Mouse (Mus musculus) B cell, adult 67 days (primary cell): ENCODE measurements around the gene Svop. TPM values are rescaled to one million over a fixed set of nuclear protein-coding genes. Genes with fewer than 3 reads are reported as not detected.

ENCODE experiments used
- total RNA-seq, 2 experiments: library from RNA; stranded (reverse); gene quantifications; 4 replicates each; pipeline ENCODE4 v1.2.4; 2023

Svop gene
- not detected for total RNA-seq

GRCm38 (mm10) chr5:114091057-114091807 lies at the start of gene Svop:
Gene Svop (minus strand): TSS chr5:114091570.

GRCm38 (mm10) chr5:114130211-114130605 lies 38.8 kb upstream of the Svop start, which contains the start of gene Ung:
Gene Ung (plus strand): TSS chr5:114130386.

GRCm38 (mm10) chr5:114127374-114128349 lies 36.3 kb upstream of the Svop start, which contains the start of gene Alkbh2:
Gene Alkbh2 (minus strand): TSS chr5:114128218.

GRCm38 (mm10) chr5:114065161-114065560 lies 26.2 kb downstream of the Svop start, which contains the start of gene Usp30:
Gene Usp30 (plus strand): TSS chr5:114065461.

GRCm38 (mm10) chr5:114003542-114003941 lies 87.8 kb downstream of the Svop start, which contains the start of gene Dao:
Gene Dao (plus strand): TSS chr5:114003703.

GRCm38 (mm10) chr5:113993487-113994465 lies 97.6 kb downstream of the Svop start, which contains the start of gene Ssh1:
Gene Ssh1 (minus strand): TSS chr5:113993894.

Other genes starting within 250 kb of the Svop start
- gene Coro1c, start 182.8 kb downstream of the Svop start, total RNA-seq, result 10 to 100 TPM; 43.3 to 49.0 TPM
- gene Ssh1, start 97.7 kb downstream of the Svop start, total RNA-seq, result 10 to 100 TPM; 74.5 to 81.4 TPM
- under 1 TPM; 0.38 to 0.62 TPM for gene Dao, start 87.9 kb downstream of the Svop start, total RNA-seq
- 10 to 100 TPM; 25.8 to 26.6 TPM for gene Usp30, start 26.1 kb downstream of the Svop start, total RNA-seq
- 10 to 100 TPM in 1 of 2 experiments, 1 to 10 TPM in 1; 7.4 to 14.7 TPM for gene Alkbh2, start 36.6 kb upstream of the Svop start, total RNA-seq
- gene Ung, start 38.8 kb upstream of the Svop start, total RNA-seq, result 10 to 100 TPM; 20.7 to 22.1 TPM
- gene Acacb, start 55.0 kb upstream of the Svop start, total RNA-seq, result 1 to 10 TPM; 3.3 to 3.8 TPM
- gene Foxn4, start 182.2 kb upstream of the Svop start, total RNA-seq, result not detected
- 10 to 100 TPM; 30.3 to 31.1 TPM for gene Myo1h, start 197.6 kb upstream of the Svop start, total RNA-seq